Mouse (Mus musculus) kidney, postnatal 0 days (tissue): ENCODE data around the gene Sh3pxd2a. TPM values are rescaled to one million over a fixed set of nuclear protein-coding genes. Genes with fewer than 3 reads are reported as not detected.

Source experiments
- ATAC-seq: fragments of 200-750 bp; cut with Nextera tagmentation; replicated peaks from 2 replicates; pipeline ENCODE4 v1.8.0; 2017; ENCODE audit warnings: low read depth, moderate number of reproducible peaks, moderate TSS enrichment, moderate library complexity; ENCODE audit not compliant: low FRiP score
- DNase-seq: peaks from one replicate; pipeline ENCODE4 v3.0.0-alpha.2; 2016; ENCODE audit warnings: low spot score
- H3K27ac ChIP-seq: fragments of 300-500 bp; sonication (generic); 2 replicates; pipeline ENCODE4 v1.5.1; 2014; ENCODE audit warnings: mild to moderate bottlenecking
- H3K27me3 ChIP-seq: fragments of 300-500 bp; sonication (generic); 2 replicates; pipeline ENCODE4 v1.6.1; 2014; ENCODE audit warnings: low read length, mixed read lengths; ENCODE audit not compliant: insufficient read depth
- H3K36me3 ChIP-seq: fragments of 300-500 bp; sonication (generic); 2 replicates; pipeline ENCODE4 v1.6.1; 2014; ENCODE audit warnings: low read length, mixed read lengths; ENCODE audit not compliant: insufficient read depth
- H3K4me1 ChIP-seq: fragments of 300-500 bp; sonication (generic); replicated peaks from 2 replicates; pipeline ENCODE4 v1.6.1; 2014; ENCODE audit warnings: antibody characterized with exemption, low read length, mixed read lengths; ENCODE audit not compliant: insufficient read depth
- H3K4me2 ChIP-seq: fragments of 300-500 bp; sonication (generic); 2 replicates; pipeline ENCODE4 v1.6.1; 2014; ENCODE audit warnings: mild to moderate bottlenecking, low read length, moderate library complexity, mixed read lengths
- H3K4me3 ChIP-seq: fragments of 300-500 bp; sonication (generic); replicated peaks from 2 replicates; pipeline ENCODE4 v1.5.1; 2014; ENCODE audit warnings: low read depth, low read length
- H3K9ac ChIP-seq: fragments of 300-500 bp; sonication (generic); 2 replicates; pipeline ENCODE4 v1.6.1; 2014; ENCODE audit warnings: low read depth, low read length
- H3K9me3 ChIP-seq: fragments of 300-500 bp; sonication (generic); replicated peaks from 2 replicates; pipeline ENCODE4 v1.6.1; 2016; ENCODE audit warnings: low read length, inconsistent platforms, mixed read lengths
- CTCF ChIP-seq: IDR thresholded peaks from 2 replicates; pipeline ENCODE4 v1.5.1; 2016; ENCODE audit warnings: antibody characterized with exemption, low read depth, mild to moderate bottlenecking, moderate library complexity
- WGBS: fragments of 180-500 bp; shearing (Covaris S2); extraction: QIAGEN DNeasy Blood & Tissue Kit; methylation state at CpG from one replicate; pipeline ENCODE4 v1.1.7; 2014; 5-methylcytosine and 5-hydroxymethylcytosine counted together
- polyA plus RNA-seq: library from polyadenylated mRNA; unstranded; fragments of >200 nt; fragmentation: Nextera tagmentation; extraction: Ambion mirVana; gene quantifications from 2 replicates; pipeline ENCODE4 v1.2.1, GENCODE M21; 2015

The Sh3pxd2a gene
- polyA plus RNA-seq, 1 experiment from 2014 or later, result 4.1 TPM

DNA sequence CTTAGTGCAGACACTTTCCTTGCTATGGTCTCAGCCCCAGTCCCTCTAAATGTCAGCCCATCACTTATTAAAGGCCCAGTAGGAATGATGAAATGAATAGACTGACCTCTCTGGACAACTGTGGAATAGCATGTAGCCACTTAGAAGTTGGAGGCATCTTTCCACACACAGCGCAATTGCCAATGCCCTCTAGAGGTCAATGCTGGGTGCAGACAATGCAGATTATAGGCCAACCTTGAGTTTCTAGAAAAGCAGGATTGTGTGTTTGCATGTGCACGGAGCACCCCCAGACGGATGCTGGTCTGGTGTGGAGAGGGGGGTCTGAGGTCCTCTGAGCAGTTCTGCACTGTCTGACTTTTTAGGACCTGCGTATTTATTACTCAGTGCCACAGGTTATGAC is 39.4 kb upstream of the Sh3pxd2a start:
- H3K9ac ChIP-seq, result no peak overlapping the region
- H3K36me3 ChIP-seq, result peaks cover 6% of the 10 kb centered on the region; the same call in 1 of the 2 replicates
- peak; percentile 85 for TF ChIP-seq CTCF
- peak; percentile 82 for DNase-seq
- no peak overlapping the region for H3K4me3 ChIP-seq
- whole genome bisulfite sequencing, result 74% methylated on average over 4 of the region's 4 CpGs
- no peak overlapping the region for H3K4me2 ChIP-seq
- H3K9me3 ChIP-seq, result no peaks in the 10 kb centered on the region
- H3K27me3 ChIP-seq, result no peaks in the 10 kb centered on the region
- H3K27ac ChIP-seq, result no peak overlapping the region
- H3K4me1 ChIP-seq, result 0 out of 2 replicates have a peak, but pooled peaks cover 7% of the 10 kb centered on the region
- 0 out of 2 replicates have a peak, but pooled peaks have one; percentile 30 for ATAC-seq

DNA sequence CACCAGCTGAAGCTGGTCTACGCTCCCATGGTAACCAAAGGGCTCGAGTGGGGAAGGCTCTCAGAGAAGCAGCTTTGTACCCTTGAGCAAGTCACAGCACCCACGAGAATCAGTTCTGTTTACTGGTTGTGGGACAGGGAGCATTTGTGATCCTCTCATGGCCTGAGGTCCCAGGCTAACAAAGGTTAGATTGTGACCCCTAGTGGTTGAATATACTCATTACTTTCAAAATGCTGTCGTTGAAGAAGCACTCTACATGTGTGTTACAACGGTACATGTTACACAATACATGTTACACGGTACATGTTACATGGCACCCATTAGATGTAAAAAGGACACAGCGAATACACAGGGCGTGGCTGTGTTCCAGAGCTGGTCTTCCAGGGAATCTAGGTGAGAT is 38.4 kb upstream of the Sh3pxd2a start:
- no peaks in the 10 kb centered on the region for H3K27me3 ChIP-seq
- H3K4me3 ChIP-seq, result no peak overlapping the region
- no peaks in the 10 kb centered on the region for H3K9me3 ChIP-seq
- H3K9ac ChIP-seq, result no peak overlapping the region
- no peaks in the 10 kb centered on the region for H3K4me1 ChIP-seq
- DNase-seq, result peak; percentile 69
- H3K4me2 ChIP-seq, result no peak overlapping the region
- whole genome bisulfite sequencing, result 79% methylated on average over 8 of the region's 8 CpGs
- peak; percentile 74 for TF ChIP-seq CTCF
- H3K27ac ChIP-seq, result no peak overlapping the region
- peaks cover 6% of the 10 kb centered on the region; the same call in 1 of the 2 replicates for H3K36me3 ChIP-seq
- no peak for ATAC-seq

DNA sequence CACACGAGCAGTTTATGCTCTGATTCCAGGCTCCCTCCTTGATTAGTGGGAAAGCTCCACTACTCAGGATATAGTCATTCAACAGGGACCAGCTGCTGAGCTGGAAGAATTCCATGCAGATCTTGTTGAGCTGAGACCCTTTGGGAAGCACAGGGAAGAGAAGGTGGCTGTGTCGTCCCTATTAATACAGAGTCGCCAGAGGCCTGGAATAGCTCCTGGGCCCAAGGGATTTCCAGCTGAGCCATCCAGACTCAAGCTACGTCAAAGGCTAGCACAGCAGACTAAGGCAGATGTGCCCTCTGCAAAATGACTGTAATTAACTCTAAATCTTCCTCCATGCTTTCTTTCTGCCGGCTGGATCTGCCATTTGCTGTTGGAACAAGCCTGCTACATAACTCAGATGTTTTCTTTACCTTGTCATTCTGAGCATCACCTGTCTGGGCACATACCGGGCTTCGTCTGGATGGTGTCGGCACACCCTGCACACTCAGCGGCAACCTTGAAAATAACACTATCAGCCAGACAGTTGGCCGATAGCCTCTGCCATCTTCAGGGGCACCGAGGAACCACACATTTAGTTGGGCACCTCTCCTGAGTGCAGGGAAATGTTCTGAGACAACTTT is 36.3 kb upstream of the Sh3pxd2a start:
- no peak overlapping the region for H3K4me2 ChIP-seq
- DNase-seq, result no peak
- H3K9ac ChIP-seq, result no peak overlapping the region
- no peak overlapping the region for H3K4me3 ChIP-seq
- no peak for TF ChIP-seq CTCF
- H3K27ac ChIP-seq, result no peak overlapping the region
- no peaks in the 10 kb centered on the region for H3K27me3 ChIP-seq
- H3K4me1 ChIP-seq, result no peaks in the 10 kb centered on the region
- 71% methylated on average over 11 of the region's 11 CpGs for WGBS
- H3K36me3 ChIP-seq, result peaks cover 5% of the 10 kb centered on the region; the same call in 1 of the 2 replicates
- no peak for ATAC-seq
- H3K9me3 ChIP-seq, result no peaks in the 10 kb centered on the region

DNA sequence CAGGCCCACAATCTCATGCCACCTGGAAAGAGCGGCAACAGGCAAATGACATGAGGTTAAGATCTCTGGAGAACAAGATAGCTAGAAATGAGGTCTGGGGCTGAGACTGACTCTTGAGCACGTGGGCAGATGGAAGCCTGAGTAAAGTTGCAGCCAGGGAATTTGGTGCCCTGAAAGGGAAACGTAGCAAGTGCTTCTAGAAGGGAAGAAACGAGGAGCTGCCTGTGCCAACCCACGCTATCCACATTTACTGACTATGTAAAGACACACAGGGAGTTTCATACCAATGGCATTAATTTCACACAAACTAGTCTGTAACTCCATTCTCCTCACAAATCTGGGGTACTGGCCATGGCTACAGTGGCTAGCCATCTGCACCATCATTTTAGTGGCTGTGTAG is 35.6 kb upstream of the Sh3pxd2a start:
- Histone ChIP-seq H3K27me3 (no peaks in the 10 kb centered on the region), H3K36me3 (no peaks in the 10 kb centered on the region), H3K4me2 (no peak overlapping the region), H3K27ac (no peak overlapping the region), H3K9me3 (no peaks in the 10 kb centered on the region), H3K4me3 (no peak overlapping the region), H3K9ac (no peak overlapping the region), H3K4me1 (no peaks in the 10 kb centered on the region)
- DNase-seq (no peak), ATAC-seq (no peak)
- 82% methylated on average over 5 of the region's 5 CpGs for WGBS
- TF ChIP-seq CTCF, result no peak

GRCm38 (mm10) chr19:47498942-47499341 is 34.7 kb upstream of the Sh3pxd2a start:
- H3K36me3 ChIP-seq, result no peaks in the 10 kb centered on the region
- no peak overlapping the region for H3K4me2 ChIP-seq
- no peak overlapping the region for H3K4me3 ChIP-seq
- H3K27me3 ChIP-seq, result no peaks in the 10 kb centered on the region
- WGBS, result 73% methylated on average over 4 of the region's 4 CpGs
- DNase-seq (no peak), ATAC-seq (no peak)
- H3K27ac ChIP-seq, result no peak overlapping the region
- no peak for TF ChIP-seq CTCF
- H3K9me3 ChIP-seq, result no peaks in the 10 kb centered on the region
- no peaks in the 10 kb centered on the region for H3K4me1 ChIP-seq
- H3K9ac ChIP-seq, result no peak overlapping the region

- H3K4me3 ChIP-seq, result no peak overlapping the region
- DNase-seq (no peak), ATAC-seq (no peak)
- no peaks in the 10 kb centered on the region for H3K9me3 ChIP-seq
- H3K36me3 ChIP-seq, result no peaks in the 10 kb centered on the region
- H3K27me3 ChIP-seq, result no peaks in the 10 kb centered on the region
- TF ChIP-seq CTCF, result no peak
- no peaks in the 10 kb centered on the region for H3K4me1 ChIP-seq
- H3K4me2 ChIP-seq, result no peak overlapping the region
- no peak overlapping the region for H3K27ac ChIP-seq
- no peak overlapping the region for H3K9ac ChIP-seq
- 81% methylated on average over 6 of the region's 6 CpGs for WGBS
Observed at GRCm38 (mm10) chr19:47497736-47498135, 33.5 kb upstream of the Sh3pxd2a start.

DNA sequence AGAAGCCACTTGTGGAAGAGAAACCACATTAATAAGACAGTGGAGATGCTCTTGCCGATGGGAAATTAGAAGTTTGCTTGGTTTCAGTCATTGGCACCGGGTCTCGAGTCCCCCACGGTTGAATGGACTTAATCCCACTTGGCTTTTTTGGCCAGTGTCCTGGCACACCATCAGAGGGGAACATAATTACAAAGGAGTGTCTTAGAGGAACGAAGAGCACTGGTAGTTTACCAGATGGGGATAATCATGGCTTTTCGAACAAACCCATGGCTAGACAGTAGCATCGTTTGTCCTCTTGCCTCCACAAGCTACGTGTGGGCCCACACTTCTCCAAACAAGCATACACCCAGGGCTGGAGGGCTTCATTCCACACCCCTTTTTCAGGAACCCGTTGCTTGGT is 33.1 kb upstream of the Sh3pxd2a start:
- ATAC-seq (no peak), DNase-seq (no peak)
- WGBS, result 80% methylated on average over 9 of the region's 9 CpGs

More for the DNA sequence above, 33.1 kb upstream of the Sh3pxd2a start:
- Histone ChIP-seq H3K4me1 (no peaks in the 10 kb centered on the region), H3K27me3 (no peaks in the 10 kb centered on the region), H3K4me3 (no peak overlapping the region), H3K27ac (no peak overlapping the region), H3K9ac (no peak overlapping the region), H3K9me3 (no peaks in the 10 kb centered on the region), H3K36me3 (no peaks in the 10 kb centered on the region), H3K4me2 (no peak overlapping the region)
- no peak for TF ChIP-seq CTCF
